8 mouse cellular contexts compared by ENCODE assay signal in genomic region chr7:116444326-116444809, GRCm38 (mm10). TPM values are rescaled to one million over a fixed set of nuclear protein-coding genes. Genes with fewer than 3 reads are reported as not detected.
DNase-seq lines count a peak whose midpoint lies in the region; ATAC-seq and TF ChIP-seq lines count a peak whose summit lies in the region.

No protein-coding gene starts in this region.

- peak; percentile 56; the same call in 1 of the 2 replicates for TF ChIP-seq EP300 in heart, postnatal 0 days (IDR thresholded peaks at IDR 0.05; ENCODE audit: low read depth)

- peak overlapping the region; percentile 95 for H3K27ac ChIP-seq in heart, postnatal 0 days (ENCODE audit: low read depth)
- H3K27ac ChIP-seq in midbrain, embryonic 12.5 days (replicated peaks): no peak overlapping the region

- H3K4me3 ChIP-seq in heart, postnatal 0 days (ENCODE audit: low read depth, low read length): peak overlapping the region; percentile 99
- H3K4me3 ChIP-seq in midbrain, embryonic 12.5 days: peak overlapping the region; percentile 83

- peak overlapping the region; percentile 82 for H3K4me2 ChIP-seq in heart, postnatal 0 days (ENCODE audit: low read depth, low read length)
- peak overlapping the region; percentile 86 for H3K4me2 ChIP-seq in midbrain, embryonic 12.5 days (replicated peaks)

- no peaks in the 10 kb centered on the region for H3K27me3 ChIP-seq in heart, postnatal 0 days (ENCODE audit: control insufficient read depth, insufficient read depth, low read length)
- peaks cover 4% of the 10 kb centered on the region for H3K27me3 ChIP-seq in midbrain, embryonic 12.5 days

- H3K9me3 ChIP-seq in heart, postnatal 0 days (replicated peaks; ENCODE audit: control insufficient read depth, low read length): no peaks in the 10 kb centered on the region
- H3K9me3 ChIP-seq in midbrain, embryonic 12.5 days: no peaks in the 10 kb centered on the region

- no peak for TF ChIP-seq CTCF in heart, postnatal 0 days (IDR thresholded peaks at IDR 0.05; ENCODE audit: low read depth)

- intact Hi-C loops in left cerebral cortex, postnatal 36 days (cut with DNase I): no loop called here

- peaks cover 14% of the 10 kb centered on the region for H3K4me1 ChIP-seq in heart, postnatal 0 days (ENCODE audit: control insufficient read depth, insufficient read depth)
- peaks cover 25% of the 10 kb centered on the region for H3K4me1 ChIP-seq in midbrain, embryonic 12.5 days

- peak; percentile 55 for ATAC-seq in heart, postnatal 0 days (ENCODE audit: insufficient read depth, low read depth)
- ATAC-seq in midbrain, embryonic 12.5 days (ENCODE audit: low FRiP score, low read depth): no peak

- WGBS in heart, postnatal 0 days: 3% methylated on average over 2 of the region's 2 CpGs
- 2% methylated on average over 2 of the region's 2 CpGs for WGBS in midbrain, embryonic 12.5 days

- peak; percentile 4 to 8 for DNase-seq in left cerebral cortex, adult 18-20 months (ENCODE audit: low spot score in 2 of 2)
- no peak for DNase-seq in left cerebral cortex, postnatal 36 days (ENCODE audit: low spot score in 2 of 2)
- DNase-seq in embryo, embryonic 9.5 days (ENCODE audit: extremely low spot score): peak; percentile 58
- DNase-seq in heart, postnatal 0 days (ENCODE audit: low spot score): peak; percentile 78
- peak; percentile 26 to 48 for DNase-seq in kidney, postnatal 4 days
- DNase-seq in thymus, postnatal 0 days (ENCODE audit: low spot score): no peak
- DNase-seq in T-cell, adult 2 months (ENCODE audit: low spot score): no peak

- H3K36me3 ChIP-seq in heart, postnatal 0 days (replicated peaks; ENCODE audit: control insufficient read depth, insufficient read depth, low read length): no peaks in the 10 kb centered on the region
- H3K36me3 ChIP-seq in midbrain, embryonic 12.5 days: no peaks in the 10 kb centered on the region

- peak overlapping the region; percentile 90; the same call in 1 of the 2 replicates for H3K9ac ChIP-seq in heart, postnatal 0 days (replicated peaks; ENCODE audit: low read depth, low read length)
- peak overlapping the region; percentile 76; the same call in 1 of the 2 replicates for H3K9ac ChIP-seq in midbrain, embryonic 12.5 days (replicated peaks)

RNA-seq across cellular contexts. Expression of gene Pik3c2a, which starts 1.1 kb away (rescaled TPM):
- 10 to 100 TPM; 23.8 to 24.7 TPM for total RNA-seq in left cerebral cortex, adult 18-20 months (2021)
- 10 to 100 TPM; 22.8 to 28.7 TPM for total RNA-seq in left cerebral cortex, postnatal 36 days (2021)
- 27.1 and 30.9 TPM in 2 replicates for total RNA-seq in heart, postnatal 0 days (2014; rRNA removed; ENCODE audit: low replicate concordance)
- 7.1 and 7.6 TPM in 2 replicates for polyA plus RNA-seq in heart, postnatal 0 days (2015; fragmentation: Nextera tagmentation; extraction: Ambion mirVana)
- polyA plus RNA-seq in midbrain, embryonic 12.5 days (2016; fragmentation: Nextera tagmentation; extraction: Ambion mirVana): 30.3 and 33.1 TPM in 2 replicates
- polyA plus RNA-seq in thymus, postnatal 0 days (2015; fragmentation: Nextera tagmentation; extraction: Ambion mirVana): 7.4 and 11.2 TPM in 2 replicates

RNA-seq across cellular contexts. Expression of gene Nucb2, which starts 59.8 kb away (rescaled TPM):
- total RNA-seq in left cerebral cortex, adult 18-20 months (2021): 10 to 100 TPM; 17.3 to 23.8 TPM
- total RNA-seq in left cerebral cortex, postnatal 36 days (2021): 10 to 100 TPM; 23.0 to 23.5 TPM
- 4.1 and 7.6 TPM in 2 replicates for total RNA-seq in heart, postnatal 0 days (2014; rRNA removed; ENCODE audit: low replicate concordance)
- 7.4 and 8.0 TPM in 2 replicates for polyA plus RNA-seq in heart, postnatal 0 days (2015; fragmentation: Nextera tagmentation; extraction: Ambion mirVana)
- polyA plus RNA-seq in midbrain, embryonic 12.5 days (2016; fragmentation: Nextera tagmentation; extraction: Ambion mirVana): 15.7 and 17.3 TPM in 2 replicates
- polyA plus RNA-seq in thymus, postnatal 0 days (2015; fragmentation: Nextera tagmentation; extraction: Ambion mirVana): 5.0 and 5.2 TPM in 2 replicates

Comparison
In these comparisons a context has a peak if more than half of its experiments do, and no peak if none do; other contexts are left out.
1. DNase-seq: peak in left cerebral cortex, adult 18-20 months (2 of 2), embryo, embryonic 9.5 days (single experiment), heart, postnatal 0 days (single experiment) and kidney, postnatal 4 days (2 of 2); none in left cerebral cortex, postnatal 36 days (0 of 2), thymus, postnatal 0 days (single experiment) and T-cell, adult 2 months (single experiment).